Mouse (Mus musculus): ENCODE data around the gene Pus1. TPM values are rescaled to one million over a fixed set of nuclear protein-coding genes. Genes with fewer than 3 reads are reported as not detected.

Pus1 gene
- total RNA-seq (2021), result 10 to 100 TPM; 16.1 to 18.5 TPM
- long read RNA-seq, experiment 1, partial matches to known transcripts, result 1 of 9 reads
- long read RNA-seq, experiment 1, other reads (novel, unspliced or antisense), result 1 of 9 reads
- long read RNA-seq, experiment 2, transcript Pus1-202 (6 exons, 1,814 nt), result major isoform, 6 of 12 reads
- long read RNA-seq, experiment 2, partial matches to known transcripts, result 2 of 12 reads
- long read RNA-seq, experiment 2, other reads (novel, unspliced or antisense), result 3 of 12 reads

GRCm38 (mm10) chr5:110779998-110780760, at the start of gene Pus1:
Gene Pus1 (minus strand): TSS chr5:110780659.
- peak; percentile 88 to 90 for DNase-seq (ENCODE audit: low spot score in 2 of 2)

- DNase-seq (ENCODE audit: low spot score in 2 of 2), result no peak
Measured at GRCm38 (mm10) chr5:110827576-110827975, 47.1 kb upstream of the Pus1 start.

- no peak for DNase-seq (ENCODE audit: low spot score in 2 of 2)
Measured at GRCm38 (mm10) chr5:110826781-110827495, 46.5 kb upstream of the Pus1 start.

GRCm38 (mm10) chr5:110824421-110824820, 44.0 kb upstream of the Pus1 start:
- DNase-seq (ENCODE audit: low spot score in 2 of 2), result no peak

GRCm38 (mm10) chr5:110809667-110810325, 29.3 kb upstream of the Pus1 start, which contains the start of gene Ulk1:
Gene Ulk1 (minus strand): TSS chr5:110810097.
- peak; percentile 98 to 99 for DNase-seq (ENCODE audit: low spot score in 2 of 2)

GRCm38 (mm10) chr5:110808821-110809666, 28.6 kb upstream of the Pus1 start:
- peak; percentile 26 to 29 for DNase-seq (ENCODE audit: low spot score in 2 of 2)

GRCm38 (mm10) chr5:110808061-110808631, 27.7 kb upstream of the Pus1 start:
- DNase-seq (ENCODE audit: low spot score in 2 of 2), result peak; percentile 73 to 79

GRCm38 (mm10) chr5:110807453-110807852, 27.0 kb upstream of the Pus1 start:
- no peak for DNase-seq (ENCODE audit: low spot score in 2 of 2)

GRCm38 (mm10) chr5:110806676-110807075, 26.2 kb upstream of the Pus1 start:
- DNase-seq (ENCODE audit: low spot score in 2 of 2), result no peak

GRCm38 (mm10) chr5:110806154-110806553, 25.7 kb upstream of the Pus1 start:
- DNase-seq (ENCODE audit: low spot score in 2 of 2), result no peak

GRCm38 (mm10) chr5:110804012-110804743, 23.7 kb upstream of the Pus1 start:
- no peak for DNase-seq (ENCODE audit: low spot score in 2 of 2)

- DNase-seq (ENCODE audit: low spot score in 2 of 2), result no peak
Measured at GRCm38 (mm10) chr5:110802809-110803208, 22.4 kb upstream of the Pus1 start.

GRCm38 (mm10) chr5:110802186-110802585, 21.7 kb upstream of the Pus1 start:
- no peak for DNase-seq (ENCODE audit: low spot score in 2 of 2)

GRCm38 (mm10) chr5:110801036-110801624, 20.7 kb upstream of the Pus1 start:
- DNase-seq (ENCODE audit: low spot score in 2 of 2), result no peak

- DNase-seq (ENCODE audit: low spot score in 2 of 2), result no peak
Measured at GRCm38 (mm10) chr5:110797696-110798095, 17.2 kb upstream of the Pus1 start.

- DNase-seq (ENCODE audit: low spot score in 2 of 2), result no peak
Measured at GRCm38 (mm10) chr5:110794363-110794762, 13.9 kb upstream of the Pus1 start.

- peak; percentile 29 to 50 for DNase-seq (ENCODE audit: low spot score in 2 of 2)
Measured at GRCm38 (mm10) chr5:110788684-110789083, 8.2 kb upstream of the Pus1 start.

GRCm38 (mm10) chr5:110786081-110786835, 5.8 kb upstream of the Pus1 start:
- DNase-seq (ENCODE audit: low spot score in 2 of 2), result peak in 1 of 2 experiments; percentile 26
